Mouse (Mus musculus) megakaryocyte-erythroid progenitor cell, adult 5-6 weeks (primary cell): ENCODE data around the gene Arih2. TPM values are rescaled to one million over a fixed set of nuclear protein-coding genes. Genes with fewer than 3 reads are reported as not detected.
"Not testable (repeated sequence)": the region's sequence is repeated elsewhere in the genome, so short reads cannot be mapped to it uniquely, and the experiment has no call there.

Experiments
- ATAC-seq: replicated peaks from 2 replicates; pipeline ENCODE4 v1.8.0; 2016; ENCODE audit warnings: mild to moderate bottlenecking, inconsistent platforms; ENCODE audit not compliant: severe bottlenecking, poor library complexity, low FRiP score, low TSS enrichment
- total RNA-seq, 2 experiments: library from RNA; stranded (forward) in 1 of 2; stranded (reverse) in 1 of 2; fragments of 200-1000, 215-1000 nt in 1 of 2; fragments of >200 nt in 1 of 2; fragmentation: Nextera tagmentation in 1 of 2; gene quantifications; 2 replicates each; pipeline ENCODE4 v1.2.3; 2014 to 2017

The Arih2 gene
- total RNA-seq, 2 experiments from 2014 or later: 38.8 to 61.5 TPM

- ATAC-seq: no peak
These were observed 5.6 kb upstream of the Arih2 start for GRCm38 (mm10) chr9:108654566-108655464.

GRCm38 (mm10) chr9:108649561-108650440, 615 bp upstream of the Arih2 start:
- ATAC-seq: peak; percentile 31

- ATAC-seq: peak; percentile 11; the same call in 1 of the 2 replicates
These were observed 1.0 kb downstream of the Arih2 start for GRCm38 (mm10) chr9:108648166-108648565.

GRCm38 (mm10) chr9:108639825-108640224, 9.4 kb downstream of the Arih2 start:
- no peak for ATAC-seq

- peak; percentile 71 for ATAC-seq
These were observed 13.8 kb downstream of the Arih2 start for GRCm38 (mm10) chr9:108635415-108635814.

GRCm38 (mm10) chr9:108633846-108634245, 15.3 kb downstream of the Arih2 start:
- no peak for ATAC-seq

- ATAC-seq: peak; percentile 74
These were observed 16.8 kb downstream of the Arih2 start for GRCm38 (mm10) chr9:108632375-108632774.

- ATAC-seq: no peak
These were observed 17.4 kb downstream of the Arih2 start for GRCm38 (mm10) chr9:108631631-108632256.

- ATAC-seq: no peak
These were observed 18.5 kb downstream of the Arih2 start for GRCm38 (mm10) chr9:108630683-108631082.

GRCm38 (mm10) chr9:108628141-108628540, 21.0 kb downstream of the Arih2 start:
- no peak for ATAC-seq

GRCm38 (mm10) chr9:108626498-108626897, 22.7 kb downstream of the Arih2 start:
- no peak for ATAC-seq

- ATAC-seq: no peak
These were observed 31.9 kb downstream of the Arih2 start for GRCm38 (mm10) chr9:108617301-108617700.

GRCm38 (mm10) chr9:108611488-108611887, 37.7 kb downstream of the Arih2 start:
- ATAC-seq: no peak

- no peak for ATAC-seq
These were observed 40.3 kb downstream of the Arih2 start for GRCm38 (mm10) chr9:108608889-108609288.

GRCm38 (mm10) chr9:108607929-108608328, 41.3 kb downstream of the Arih2 start:
- not testable (repeated sequence) for ATAC-seq

GRCm38 (mm10) chr9:108601986-108602385, 47.2 kb downstream of the Arih2 start:
- ATAC-seq: no peak

- no peak for ATAC-seq
These were observed 49.2 kb downstream of the Arih2 start for GRCm38 (mm10) chr9:108600011-108600410.

GRCm38 (mm10) chr9:108599021-108599566, 50.1 kb downstream of the Arih2 start:
- no peak for ATAC-seq

- ATAC-seq: peak; percentile 78
These were observed 52.0 kb downstream of the Arih2 start, which contains the start of gene P4htm for GRCm38 (mm10) chr9:108596998-108597764. Gene P4htm (minus strand): TSS chr9:108597667.
